Mouse (Mus musculus) left cerebral cortex, postnatal 36 days (tissue): ENCODE data around the gene Gm16442. TPM values are rescaled to one million over a fixed set of nuclear protein-coding genes. Genes with fewer than 3 reads are reported as not detected.
"Not testable (repeated sequence)": the region's sequence is repeated elsewhere in the genome, so short reads cannot be mapped to it uniquely, and the experiment has no call there.

Source experiments
- DNase-seq, 2 experiments: peaks; one replicate each; pipeline ENCODE4 v3.0.0; 2021 to 2022; ENCODE audit warnings: low spot score in 2 of 2, mixed read lengths in 1 of 2
- intact Hi-C: fragments of 180-260 bp; cut with DNase I; formaldehyde crosslinking; loops from one replicate; pipeline ENCODE4 v1.15.1; 2025
- total RNA-seq, 2 experiments: library from RNA; stranded (reverse); gene quantifications; 2 replicates each; pipeline ENCODE4 v1.2.3; 2021

Gm16442 gene
- total RNA-seq: not detected

DNA sequence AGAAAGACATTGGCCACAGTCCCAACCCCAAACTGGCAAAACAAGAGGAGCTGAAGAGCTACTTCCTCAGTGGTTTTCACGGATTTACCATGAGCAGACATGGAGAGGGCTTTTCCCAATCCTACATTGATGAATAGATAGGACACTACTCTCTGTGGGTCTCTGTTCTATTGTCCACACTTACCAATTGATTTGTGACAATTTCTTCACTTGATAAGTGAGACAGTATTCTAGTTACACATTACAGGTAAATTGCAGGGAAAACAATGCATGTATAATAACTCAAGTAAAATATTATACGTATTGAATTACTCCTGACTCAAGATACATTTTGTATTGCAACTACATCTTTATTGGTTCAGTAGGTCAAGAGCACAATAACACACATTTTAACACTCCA, at the start of gene Gm16442:
Gm16442 (minus strand) TSS at position 101 of the 400 bp plus-strand sequence.
- DNase-seq, intact Hi-C loops: not testable (repeated sequence)

DNA sequence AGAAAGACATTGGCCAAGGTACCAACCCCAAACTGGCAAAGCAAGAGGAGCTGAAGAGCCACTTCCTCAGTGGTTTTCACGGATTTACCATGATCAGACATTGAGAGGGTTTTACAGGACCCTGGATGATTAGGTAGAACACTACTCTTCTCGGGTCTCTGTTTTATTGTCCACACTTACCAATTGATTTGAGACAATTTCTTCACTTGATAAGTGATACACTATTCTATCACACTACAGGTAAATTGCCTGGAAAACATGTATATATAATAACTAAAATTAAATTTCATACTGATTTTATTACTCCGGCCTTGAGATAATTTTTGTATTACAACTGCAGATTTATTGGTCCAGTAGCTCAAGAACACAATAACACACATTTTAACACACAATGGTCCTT, 45.9 kb upstream of the Gm16442 start, which contains the start of gene Vmn1r94:
Vmn1r94 (minus strand) TSS at position 101 of the 400 bp plus-strand sequence.
- intact Hi-C loops: not testable (repeated sequence)

GRCm38 (mm10) chr7:20138988-20139387, 16.6 kb upstream of the Gm16442 start, which contains the start of gene Vmn1r93:
Vmn1r93 (minus strand) TSS chr7:20139088.
- intact Hi-C loops, DNase-seq: not testable (repeated sequence)

More for the DNA sequence above, 45.9 kb upstream of the Gm16442 start, which contains the start of gene Vmn1r94:
- not testable (repeated sequence) for DNase-seq

DNA sequence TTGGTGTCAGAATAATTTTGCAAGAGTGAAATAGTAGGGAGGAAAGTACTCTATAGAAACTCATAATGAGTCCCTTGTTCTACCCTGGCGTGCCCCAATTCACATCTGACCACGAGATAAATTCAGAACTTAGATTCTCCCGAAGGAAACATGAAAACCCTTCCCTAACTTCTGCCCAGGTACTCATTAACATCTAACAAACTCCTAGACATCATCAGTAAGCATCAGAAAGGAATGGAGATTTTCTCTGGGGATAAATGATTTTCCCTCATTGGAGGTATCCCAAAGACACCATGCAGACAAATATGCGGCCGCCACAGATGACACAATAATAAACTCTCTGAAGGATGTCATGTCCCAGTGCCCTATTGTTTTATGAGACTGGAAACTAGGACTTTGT, 23.0 kb downstream of the Gm16442 start, which contains the start of gene Vmn1r91:
Vmn1r91 (plus strand) TSS at position 301 of the 400 bp plus-strand sequence.
- intact Hi-C loops, DNase-seq: not testable (repeated sequence)

- DNase-seq, intact Hi-C loops: not testable (repeated sequence)
Observed at GRCm38 (mm10) chr7:20078118-20078517, 44.3 kb downstream of the Gm16442 start.

Other genes with a start within 250 kb of the Gm16442 start
- gene Ceacam19, start 234.6 kb downstream of the Gm16442 start, total RNA-seq: not detected
- 10 to 100 TPM; 10.7 to 12.0 TPM for gene Pvr, start 201.4 kb downstream of the Gm16442 start, total RNA-seq
- not detected for gene Igsf23, start 171.8 kb downstream of the Gm16442 start, total RNA-seq
- gene Ceacam20, start 157.2 kb downstream of the Gm16442 start, total RNA-seq: not detected
- not detected for gene Nlrp9b, start 131.1 kb downstream of the Gm16442 start, total RNA-seq
- not detected for gene Vmn1r91, start 22.9 kb downstream of the Gm16442 start, total RNA-seq
- not detected for gene Vmn1r93, start 16.5 kb upstream of the Gm16442 start, total RNA-seq
- gene Vmn1r94, start 45.8 kb upstream of the Gm16442 start, total RNA-seq: not detected
- gene Vmn1r95, start 71.1 kb upstream of the Gm16442 start, total RNA-seq: not detected
- not detected for gene Gm6164, start 83.0 kb upstream of the Gm16442 start, total RNA-seq
- not detected for gene Gm4498, start 111.2 kb upstream of the Gm16442 start, total RNA-seq
- not detected for gene Gm5890, start 140.3 kb upstream of the Gm16442 start, total RNA-seq
- not detected for gene Gm4133, start 211.5 kb upstream of the Gm16442 start, total RNA-seq